Mouse (Mus musculus): ENCODE data around the gene Arhgap29. TPM values are rescaled to one million over a fixed set of nuclear protein-coding genes. Genes with fewer than 3 reads are reported as not detected.
A peak's percentile ranks its signal among the peaks of the same experiment; 100 is the strongest.

Arhgap29 gene
- total RNA-seq, 2 experiments from 2014 or later = 14.0 to 15.6 TPM

- no peak for DNase-seq
- intact Hi-C loops (cut with DNase I) = no loop called here
- no peak for TF ChIP-seq CTCF (IDR thresholded peaks at IDR 0.05)
- Histone ChIP-seq H3K4me3 (no peak overlapping the region), H3K27ac (no peak overlapping the region)
These were observed 23.0 kb downstream of the Arhgap29 start for GRCm38 (mm10) chr3:121975381-121975780.

- Histone ChIP-seq H3K4me3 (peak overlapping the region; percentile 44; the same call in 1 of the 2 replicates), H3K27ac (peak overlapping the region; percentile 81)
- intact Hi-C loops (cut with DNase I) = no loop called here
- no peak for TF ChIP-seq CTCF (IDR thresholded peaks at IDR 0.05)
- DNase-seq = no peak
These were observed 29.0 kb downstream of the Arhgap29 start for GRCm38 (mm10) chr3:121981306-121981705.

DNA sequence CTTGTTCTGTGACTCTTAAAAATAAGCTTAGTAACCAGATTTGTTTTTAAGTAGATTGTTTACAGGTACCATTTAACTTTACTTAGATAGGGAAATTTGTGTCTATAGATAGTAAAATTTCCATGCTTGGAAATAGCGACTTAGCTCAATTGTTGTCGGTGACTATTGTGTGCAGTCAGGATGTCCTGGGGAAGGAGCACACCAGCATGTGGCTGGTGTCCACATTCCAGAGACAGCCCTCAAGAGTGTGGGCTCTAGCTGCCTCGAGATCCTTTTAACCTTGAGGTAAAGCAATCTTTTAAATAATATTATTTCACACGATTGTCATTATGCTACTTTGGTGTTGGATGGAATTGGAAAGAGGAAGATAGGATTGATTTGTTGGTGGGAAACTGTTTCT lies 30.1 kb downstream of the Arhgap29 start:
- DNase-seq = no peak
- TF ChIP-seq CTCF (IDR thresholded peaks at IDR 0.05) = no peak
- Histone ChIP-seq H3K4me3 (peak overlapping the region; percentile 44), H3K27ac (peak overlapping the region; percentile 81)
- intact Hi-C loops (cut with DNase I) = no loop called here

DNA sequence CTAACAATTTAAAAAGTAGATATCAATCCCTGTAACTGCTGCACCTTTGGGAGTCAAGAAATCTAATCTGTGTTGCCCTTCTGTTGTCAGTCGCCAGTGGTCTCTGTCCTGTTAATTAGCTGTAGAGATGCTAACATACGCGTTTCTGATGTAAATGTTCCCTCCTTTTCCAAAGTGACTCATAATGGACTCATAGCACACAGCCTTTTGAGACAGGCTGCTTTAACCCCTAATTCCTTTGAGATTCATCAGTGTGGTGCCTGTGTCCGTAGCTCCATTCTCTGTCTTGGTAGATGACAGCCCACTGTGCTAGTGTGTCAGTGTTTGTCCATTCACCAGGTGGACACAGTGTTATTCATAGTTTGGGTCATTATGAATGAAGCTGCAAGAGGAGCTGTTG lies 42.8 kb downstream of the Arhgap29 start:
- Histone ChIP-seq H3K4me3 (no peak overlapping the region), H3K27ac (no peak overlapping the region)
- TF ChIP-seq CTCF (IDR thresholded peaks at IDR 0.05) = no peak
- DNase-seq = no peak
- intact Hi-C loops (cut with DNase I) = no loop called here

GRCm38 (mm10) chr3:121999934-122000333 lies 47.6 kb downstream of the Arhgap29 start:
- DNase-seq = no peak
- H3K27ac ChIP-seq = peak overlapping the region; percentile 35
- no peak overlapping the region for H3K4me3 ChIP-seq
- no peak for TF ChIP-seq CTCF (IDR thresholded peaks at IDR 0.05)
- intact Hi-C loops (cut with DNase I) = no loop called here

GRCm38 (mm10) chr3:122001568-122001967 lies 49.2 kb downstream of the Arhgap29 start:
- no peak for TF ChIP-seq CTCF (IDR thresholded peaks at IDR 0.05)
- intact Hi-C loops (cut with DNase I) = no loop called here
- Histone ChIP-seq H3K27ac (peak overlapping the region; percentile 76), H3K4me3 (peak overlapping the region; percentile 23; the same call in 1 of the 2 replicates)
- no peak for DNase-seq

DNA sequence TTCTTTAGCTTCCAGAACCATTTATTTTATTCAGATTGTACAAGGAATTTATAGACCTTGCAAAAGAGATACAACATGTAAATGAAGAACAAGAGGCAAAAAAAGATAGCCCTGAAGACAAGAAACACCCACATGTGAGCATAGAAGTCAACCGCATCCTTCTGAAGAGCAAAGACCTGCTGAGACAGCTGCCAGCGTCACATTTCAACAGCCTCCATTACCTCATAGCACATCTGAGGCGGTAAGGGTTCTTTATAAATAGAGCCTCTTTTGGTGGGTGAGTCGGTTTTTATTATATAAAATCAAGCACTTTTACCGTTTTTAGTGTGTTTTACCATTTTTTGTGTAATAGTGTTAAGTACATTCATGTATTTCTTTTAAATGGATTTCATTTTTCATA lies 57.5 kb downstream of the Arhgap29 start:
- no peak for TF ChIP-seq CTCF (IDR thresholded peaks at IDR 0.05)
- H3K4me3 ChIP-seq = no peak overlapping the region
- DNase-seq = no peak
- intact Hi-C loops (cut with DNase I) = no loop called here
- no peak overlapping the region for H3K27ac ChIP-seq

- no peak overlapping the region for H3K4me3 ChIP-seq
- intact Hi-C loops (cut with DNase I) = no loop called here
- no peak for DNase-seq
- H3K27ac ChIP-seq = no peak overlapping the region
- no peak for TF ChIP-seq CTCF (IDR thresholded peaks at IDR 0.05)
These were observed 58.0 kb downstream of the Arhgap29 start for GRCm38 (mm10) chr3:122010292-122010691.

GRCm38 (mm10) chr3:122012464-122012863 lies 60.1 kb downstream of the Arhgap29 start:
- no peak overlapping the region for H3K4me3 ChIP-seq
- no peak for TF ChIP-seq CTCF (IDR thresholded peaks at IDR 0.05)
- peak; percentile 36 for DNase-seq

GRCm38 (mm10) chr3:122018421-122018820 lies 66.1 kb downstream of the Arhgap29 start:
- DNase-seq = no peak
- H3K27ac ChIP-seq = no peak overlapping the region
- intact Hi-C loops (cut with DNase I) = no loop called here
- H3K4me3 ChIP-seq = no peak overlapping the region
- no peak for TF ChIP-seq CTCF (IDR thresholded peaks at IDR 0.05)

More at GRCm38 (mm10) chr3:122012464-122012863, 60.1 kb downstream of the Arhgap29 start:
- H3K27ac ChIP-seq = 0 out of 2 replicates have a peak overlapping the region, but pooled peaks have one; percentile 32
- intact Hi-C loops (cut with DNase I) = no loop called here

- Histone ChIP-seq H3K27ac (no peak overlapping the region), H3K4me3 (no peak overlapping the region)
- DNase-seq = no peak
- intact Hi-C loops (cut with DNase I) = no loop called here
- no peak for TF ChIP-seq CTCF (IDR thresholded peaks at IDR 0.05)
These were observed 66.8 kb downstream of the Arhgap29 start for GRCm38 (mm10) chr3:122019159-122019558.

DNA sequence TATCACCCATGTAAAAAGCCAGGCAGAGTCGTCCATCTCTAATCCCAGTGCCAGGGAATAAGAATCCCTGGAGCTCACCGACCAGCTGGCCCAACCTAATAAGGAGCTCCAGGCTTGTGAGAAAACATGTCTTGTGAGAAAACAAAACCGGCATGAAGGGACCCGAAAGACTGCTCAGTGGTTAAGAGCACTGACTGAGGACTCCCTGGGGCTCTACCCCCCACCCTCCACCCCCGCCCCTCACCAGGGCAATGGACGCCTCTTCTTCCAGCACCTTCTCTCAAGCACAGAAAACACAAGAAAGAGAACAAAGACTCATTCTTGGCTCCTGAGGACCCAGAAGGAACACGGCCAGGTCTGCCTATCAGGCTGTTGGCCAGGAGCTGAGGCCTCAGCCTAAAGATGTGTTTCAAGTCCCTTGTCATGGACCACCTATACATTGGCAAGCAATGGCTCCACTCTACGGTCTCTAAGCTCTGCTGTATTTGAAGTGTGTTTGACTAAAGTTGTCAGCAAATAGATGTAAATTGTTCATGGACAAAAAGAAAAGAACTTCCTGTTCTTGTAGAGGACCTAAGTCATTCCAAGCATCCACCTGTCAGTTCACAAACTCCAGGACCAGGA lies 68.8 kb downstream of the Arhgap29 start:
- Histone ChIP-seq H3K4me3 (no peak overlapping the region), H3K27ac (no peak overlapping the region)
- no peak for TF ChIP-seq CTCF (IDR thresholded peaks at IDR 0.05)
- intact Hi-C loops (cut with DNase I) = no loop called here
- no peak for DNase-seq

GRCm38 (mm10) chr3:122022355-122022754 lies 70.0 kb downstream of the Arhgap29 start:
- intact Hi-C loops (cut with DNase I) = no loop called here
- no peak overlapping the region for H3K4me3 ChIP-seq
- H3K27ac ChIP-seq = no peak overlapping the region
- TF ChIP-seq CTCF (IDR thresholded peaks at IDR 0.05) = no peak
- DNase-seq = no peak

- DNase-seq = no peak
- Histone ChIP-seq H3K4me3 (peak overlapping the region; percentile 50), H3K27ac (peak overlapping the region; percentile 67)
- TF ChIP-seq CTCF (IDR thresholded peaks at IDR 0.05) = no peak
- intact Hi-C loops (cut with DNase I) = no loop called here
These were observed 74.3 kb downstream of the Arhgap29 start for GRCm38 (mm10) chr3:122026676-122027075.
